Mouse (Mus musculus): ENCODE measurements at regions not wholly inside any gene's neighbourhood (a gene's known extent, or its start where the extent isn't known, plus 50 kb on each side); places are given as distances from the start of the nearest gene placed in this dataset.

- DNase-seq = peak; percentile 5 to 53
These were observed 293.1 kb downstream of the Snurf start for GRCm38 (mm10) chr7:59711741-59712140.

Data from cerebellum, adult 18-20 months (tissue).